Mouse (Mus musculus): ENCODE results near the gene Pa2g4. TPM values are rescaled to one million over a fixed set of nuclear protein-coding genes. Genes with fewer than 3 reads are reported as not detected.
"Not testable (repeated sequence)": the region's sequence is repeated elsewhere in the genome, so short reads cannot be mapped to it uniquely, and the experiment has no call there.

The Pa2g4 gene
- 10 to 100 TPM in 19 of 26 experiments, 1 to 10 TPM in 7; 3.8 to 38.8 (median 16.5) TPM for total RNA-seq (2018; cell fraction: chromatin; rRNA removed)
- total RNA-seq (2018; cell fraction: cytosol; rRNA removed): 10 to 100 TPM; 33.9 to 58.9 (median 46.3) TPM
- 10 to 100 TPM in 25 of 26 experiments, 1 to 10 TPM in 1; 9.8 to 65.5 (median 17.4) TPM for total RNA-seq (2018; cell fraction: nucleus; rRNA removed)
- 45.8 to 148 TPM (median 116 TPM) in 3 replicates for polyA plus RNA-seq (2018)

- WGBS (ENCODE audit: missing documents): 0% methylated on average over 56 of the region's 58 CpGs
- H3K4me3 ChIP-seq (ENCODE audit: inconsistent target): peak within 1 kb of the TSS; percentile 79
Observed at GRCm38 (mm10) chr10:128565788-128566531, at the start of gene Pa2g4. Pa2g4 (minus strand) TSS chr10:128565987.

GRCm38 (mm10) chr10:128614934-128615333 lies 49.1 kb upstream of the Pa2g4 start:
- Histone ChIP-seq H3K27ac (no peak overlapping the region), H3K79me2 (ENCODE audit: inconsistent target) (no peaks in the 10 kb centered on the region), H3K4me3 (ENCODE audit: inconsistent target) (no peak overlapping the region), H3K36me3 (ENCODE audit: inconsistent target) (no peaks in the 10 kb centered on the region)
- 76% methylated on average over 3 of the region's 3 CpGs for WGBS (ENCODE audit: missing documents)

More at GRCm38 (mm10) chr10:128565788-128566531, at the start of gene Pa2g4:
- H3K27ac ChIP-seq: peak within 1 kb of the TSS; percentile 63
- H3K79me2 ChIP-seq (ENCODE audit: inconsistent target): peaks cover 33% of the 10 kb centered on the region
- peaks cover 17% of the 10 kb centered on the region for H3K36me3 ChIP-seq (ENCODE audit: inconsistent target)

DNA sequence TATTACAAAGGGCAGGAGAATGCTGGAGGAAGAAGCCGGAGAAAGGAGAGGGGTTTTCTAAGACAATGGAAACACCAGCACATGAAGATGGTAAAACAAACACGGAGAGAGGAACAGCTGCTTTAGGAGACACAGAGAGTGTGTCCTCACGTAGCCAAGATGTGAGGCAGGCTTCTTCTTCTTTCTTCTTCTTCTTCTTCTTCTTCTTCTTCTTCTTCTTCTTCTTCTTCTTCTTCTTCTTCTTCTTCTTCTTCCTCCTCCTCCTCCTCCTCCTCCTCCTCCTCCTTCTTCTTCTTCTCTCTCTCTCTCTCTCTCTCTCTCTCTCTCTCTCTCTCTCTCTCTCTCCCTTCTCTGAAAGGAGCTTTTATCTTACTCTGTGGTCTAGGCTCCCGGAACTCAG lies 48.0 kb upstream of the Pa2g4 start:
- not testable (repeated sequence) for H3K36me3 ChIP-seq (ENCODE audit: inconsistent target); H3K4me3 ChIP-seq (ENCODE audit: inconsistent target); H3K79me2 ChIP-seq (ENCODE audit: inconsistent target); H3K27ac ChIP-seq
- 72% methylated on average over 2 of the region's 4 CpGs for WGBS (ENCODE audit: missing documents)

DNA sequence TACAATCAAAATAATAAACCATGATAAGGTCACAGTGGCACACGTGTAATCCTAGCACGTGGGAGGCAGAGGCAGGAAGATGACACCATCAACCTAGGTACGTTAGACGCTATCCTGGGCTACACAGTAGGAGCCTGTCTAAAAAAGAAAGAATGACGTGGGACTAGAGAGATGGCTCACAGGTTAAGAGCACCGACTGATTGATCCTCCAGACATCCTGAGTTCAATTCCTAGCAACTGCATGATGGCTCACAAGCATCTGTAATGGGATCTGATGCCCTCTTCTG lies 47.3 kb upstream of the Pa2g4 start:
- Histone ChIP-seq H3K27ac (no peak overlapping the region), H3K36me3 (ENCODE audit: inconsistent target) (no peaks in the 10 kb centered on the region), H3K79me2 (ENCODE audit: inconsistent target) (no peaks in the 10 kb centered on the region), H3K4me3 (ENCODE audit: inconsistent target) (no peak overlapping the region)
- WGBS (ENCODE audit: missing documents): 35% methylated on average over 6 of the region's 6 CpGs

- H3K27ac ChIP-seq: no peak overlapping the region
- 15% methylated on average over 16 of the region's 16 CpGs for WGBS (ENCODE audit: missing documents)
- H3K4me3 ChIP-seq (ENCODE audit: inconsistent target): no peak overlapping the region
- no peaks in the 10 kb centered on the region for H3K79me2 ChIP-seq (ENCODE audit: inconsistent target)
- H3K36me3 ChIP-seq (ENCODE audit: inconsistent target): no peaks in the 10 kb centered on the region
Observed at GRCm38 (mm10) chr10:128612433-128613153, 46.8 kb upstream of the Pa2g4 start.

- Histone ChIP-seq H3K27ac (no peak overlapping the region), H3K79me2 (ENCODE audit: inconsistent target) (no peaks in the 10 kb centered on the region), H3K36me3 (ENCODE audit: inconsistent target) (no peaks in the 10 kb centered on the region), H3K4me3 (ENCODE audit: inconsistent target) (no peak overlapping the region)
- 70% methylated on average over 2 of the region's 2 CpGs for WGBS (ENCODE audit: missing documents)
Observed at GRCm38 (mm10) chr10:128606483-128606882, 40.7 kb upstream of the Pa2g4 start.

GRCm38 (mm10) chr10:128602470-128603128 lies 36.8 kb upstream of the Pa2g4 start:
- Histone ChIP-seq H3K79me2 (ENCODE audit: inconsistent target) (no peaks in the 10 kb centered on the region), H3K27ac (no peak overlapping the region), H3K36me3 (ENCODE audit: inconsistent target) (no peaks in the 10 kb centered on the region), H3K4me3 (ENCODE audit: inconsistent target) (no peak overlapping the region)
- 33% methylated on average over 4 of the region's 4 CpGs for WGBS (ENCODE audit: missing documents)

GRCm38 (mm10) chr10:128601499-128601898 lies 35.7 kb upstream of the Pa2g4 start:
- Histone ChIP-seq H3K36me3 (ENCODE audit: inconsistent target) (no peaks in the 10 kb centered on the region), H3K79me2 (ENCODE audit: inconsistent target) (no peaks in the 10 kb centered on the region), H3K27ac (no peak overlapping the region), H3K4me3 (ENCODE audit: inconsistent target) (no peak overlapping the region)
- 82% methylated on average over 1 of the region's 1 CpGs for WGBS (ENCODE audit: missing documents)

GRCm38 (mm10) chr10:128598476-128598875 lies 32.7 kb upstream of the Pa2g4 start:
- WGBS (ENCODE audit: missing documents): 59% methylated on average over 2 of the region's 2 CpGs
- H3K79me2 ChIP-seq (ENCODE audit: inconsistent target): no peaks in the 10 kb centered on the region
- H3K36me3 ChIP-seq (ENCODE audit: inconsistent target): no peaks in the 10 kb centered on the region
- no peak overlapping the region for H3K4me3 ChIP-seq (ENCODE audit: inconsistent target)
- H3K27ac ChIP-seq: no peak overlapping the region

- Histone ChIP-seq H3K4me3 (ENCODE audit: inconsistent target) (no peak overlapping the region), H3K27ac (no peak overlapping the region), H3K36me3 (ENCODE audit: inconsistent target) (no peaks in the 10 kb centered on the region), H3K79me2 (ENCODE audit: inconsistent target) (no peaks in the 10 kb centered on the region)
- WGBS (ENCODE audit: missing documents): 88% methylated on average over 5 of the region's 5 CpGs
Observed at GRCm38 (mm10) chr10:128592797-128593196, 27.0 kb upstream of the Pa2g4 start.

- WGBS (ENCODE audit: missing documents): 82% methylated on average over 5 of the region's 6 CpGs
- Histone ChIP-seq H3K36me3 (ENCODE audit: inconsistent target) (no peaks in the 10 kb centered on the region), H3K27ac (no peak overlapping the region), H3K79me2 (ENCODE audit: inconsistent target) (no peaks in the 10 kb centered on the region), H3K4me3 (ENCODE audit: inconsistent target) (no peak overlapping the region)
Observed at GRCm38 (mm10) chr10:128591436-128591835, 25.6 kb upstream of the Pa2g4 start.

- under 1% methylated on average over 43 of the region's 43 CpGs for WGBS (ENCODE audit: missing documents)
- Histone ChIP-seq H3K36me3 (ENCODE audit: inconsistent target) (no peaks in the 10 kb centered on the region), H3K4me3 (ENCODE audit: inconsistent target) (peak overlapping the region; percentile 42), H3K27ac (no peak overlapping the region), H3K79me2 (ENCODE audit: inconsistent target) (no peaks in the 10 kb centered on the region)
Observed at GRCm38 (mm10) chr10:128590193-128590690, 24.5 kb upstream of the Pa2g4 start.

- Histone ChIP-seq H3K36me3 (ENCODE audit: inconsistent target) (no peaks in the 10 kb centered on the region), H3K27ac (no peak within 1 kb of the TSS), H3K79me2 (ENCODE audit: inconsistent target) (no peaks in the 10 kb centered on the region), H3K4me3 (ENCODE audit: inconsistent target) (peak within 1 kb of the TSS; percentile 42)
- under 1% methylated on average over 31 of the region's 43 CpGs for WGBS (ENCODE audit: missing documents)
Observed at GRCm38 (mm10) chr10:128589464-128590192, 23.8 kb upstream of the Pa2g4 start, which contains the start of gene Erbb3. Erbb3 (minus strand) TSS chr10:128589652.
